Mouse (Mus musculus): ENCODE data around the gene Syt12. TPM values are rescaled to one million over a fixed set of nuclear protein-coding genes. Genes with fewer than 3 reads are reported as not detected.

Syt12 gene
- 0.22 TPM for polyA plus RNA-seq (2015; fragmentation: Illumina TruSeq; extraction: RNeasy Lipid Tissue Mini Kit (QIAGEN cat#74804); ENCODE audit: insufficient read depth, low read depth, low replicate concordance)

GRCm38 (mm10) chr19:4477345-4478189 is at the start of gene Syt12:
Syt12 (minus strand) TSS chr19:4477447.

GRCm38 (mm10) chr19:4509986-4510963 is 33.0 kb upstream of the Syt12 start, which contains the start of gene Pcx:
Pcx (plus strand) TSS chr19:4510472.

GRCm38 (mm10) chr19:4498062-4498933 is 21.1 kb upstream of the Syt12 start, which contains the start of gene 2010003K11Rik:
2010003K11Rik (minus strand) TSS chr19:4498583.

GRCm38 (mm10) chr19:4439161-4439801 is 38.0 kb downstream of the Syt12 start, which contains the start of gene Rhod:
Rhod (minus strand) TSS chr19:4439432.

GRCm38 (mm10) chr19:4397798-4398629 is 79.2 kb downstream of the Syt12 start, which contains the start of gene Kdm2a:
Kdm2a (minus strand) TSS chr19:4398285.

Other genes starting within 250 kb of the Syt12 start
- gene Pold4, start 245.5 kb downstream of the Syt12 start, polyA plus RNA-seq (2015; fragmentation: Illumina TruSeq; extraction: RNeasy Lipid Tissue Mini Kit (QIAGEN cat#74804); ENCODE audit: insufficient read depth, low read depth, low replicate concordance) = 14.6 TPM
- 23.7 TPM for gene Ssh3, start 208.3 kb downstream of the Syt12 start, polyA plus RNA-seq (2015; fragmentation: Illumina TruSeq; extraction: RNeasy Lipid Tissue Mini Kit (QIAGEN cat#74804); ENCODE audit: insufficient read depth, low read depth, low replicate concordance)
- gene Ankrd13d, start 194.3 kb downstream of the Syt12 start, polyA plus RNA-seq (2015; fragmentation: Illumina TruSeq; extraction: RNeasy Lipid Tissue Mini Kit (QIAGEN cat#74804); ENCODE audit: insufficient read depth, low read depth, low replicate concordance) = 1.0 TPM
- 33.0 TPM for gene Grk2, start 171.2 kb downstream of the Syt12 start, polyA plus RNA-seq (2015; fragmentation: Illumina TruSeq; extraction: RNeasy Lipid Tissue Mini Kit (QIAGEN cat#74804); ENCODE audit: insufficient read depth, low read depth, low replicate concordance)
- gene Kdm2a, start 79.2 kb downstream of the Syt12 start, polyA plus RNA-seq (2015; fragmentation: Illumina TruSeq; extraction: RNeasy Lipid Tissue Mini Kit (QIAGEN cat#74804); ENCODE audit: insufficient read depth, low read depth, low replicate concordance) = 13.1 TPM
- gene Rhod, start 38.0 kb downstream of the Syt12 start, polyA plus RNA-seq (2015; fragmentation: Illumina TruSeq; extraction: RNeasy Lipid Tissue Mini Kit (QIAGEN cat#74804); ENCODE audit: insufficient read depth, low read depth, low replicate concordance) = 1.5 TPM
- not detected for gene 2010003K11Rik, start 21.1 kb upstream of the Syt12 start, polyA plus RNA-seq (2015; fragmentation: Illumina TruSeq; extraction: RNeasy Lipid Tissue Mini Kit (QIAGEN cat#74804); ENCODE audit: insufficient read depth, low read depth, low replicate concordance)
- 13.1 TPM for gene Pcx, start 33.0 kb upstream of the Syt12 start, polyA plus RNA-seq (2015; fragmentation: Illumina TruSeq; extraction: RNeasy Lipid Tissue Mini Kit (QIAGEN cat#74804); ENCODE audit: insufficient read depth, low read depth, low replicate concordance)
- 2.9 TPM for gene Lrfn4, start 138.2 kb upstream of the Syt12 start, polyA plus RNA-seq (2015; fragmentation: Illumina TruSeq; extraction: RNeasy Lipid Tissue Mini Kit (QIAGEN cat#74804); ENCODE audit: insufficient read depth, low read depth, low replicate concordance)
- gene Rce1, start 148.2 kb upstream of the Syt12 start, polyA plus RNA-seq (2015; fragmentation: Illumina TruSeq; extraction: RNeasy Lipid Tissue Mini Kit (QIAGEN cat#74804); ENCODE audit: insufficient read depth, low read depth, low replicate concordance) = 9.0 TPM
- gene Gm960, start 221.2 kb upstream of the Syt12 start, polyA plus RNA-seq (2015; fragmentation: Illumina TruSeq; extraction: RNeasy Lipid Tissue Mini Kit (QIAGEN cat#74804); ENCODE audit: insufficient read depth, low read depth, low replicate concordance) = not detected
- 1.9 TPM for gene Sptbn2, start 233.7 kb upstream of the Syt12 start, polyA plus RNA-seq (2015; fragmentation: Illumina TruSeq; extraction: RNeasy Lipid Tissue Mini Kit (QIAGEN cat#74804); ENCODE audit: insufficient read depth, low read depth, low replicate concordance)